11 mouse cellular contexts compared by ENCODE assay signal in genomic region chr13:56678826-56679504, GRCm38 (mm10). TPM values are rescaled to one million over a fixed set of nuclear protein-coding genes. Genes with fewer than 3 reads are reported as not detected.
DNase-seq lines count a peak whose midpoint lies in the region; ATAC-seq lines count a peak whose summit lies in the region.
"Had no signal": no experiment of that assay in that cellular context is flagged by ENCODE, and none has a peak within 500 bp of the region (broad histone marks: within the 10 kb centered on the region; RNA-seq: fewer than 3 reads in every experiment).

No protein-coding gene starts in this region.

- H3K4me2 ChIP-seq in heart, embryonic 12.5 days: 0 out of 2 replicates have a peak overlapping the region, but pooled peaks have one; percentile 0
- no peak overlapping the region for H3K4me2 ChIP-seq in midbrain, embryonic 11.5 days
- no peak overlapping the region for H3K4me2 ChIP-seq in midbrain, embryonic 14.5 days (ENCODE audit: low read length)
- peak overlapping the region; percentile 24 for H3K4me2 ChIP-seq in heart, embryonic 13.5 days
- no peak overlapping the region for H3K4me2 ChIP-seq in stomach, embryonic 15.5 days
- H3K4me2 ChIP-seq: limb, embryonic 12.5 days had no signal

- no peaks in the 10 kb centered on the region for H3K27me3 ChIP-seq in heart, embryonic 12.5 days (replicated peaks)
- no peaks in the 10 kb centered on the region for H3K27me3 ChIP-seq in midbrain, embryonic 11.5 days (ENCODE audit: control insufficient read depth, insufficient read depth, low read length)
- H3K27me3 ChIP-seq in midbrain, embryonic 14.5 days (ENCODE audit: control insufficient read depth, insufficient read depth, low read length): no peaks in the 10 kb centered on the region
- H3K27me3 ChIP-seq in heart, embryonic 13.5 days (replicated peaks): no peaks in the 10 kb centered on the region; the same call in 1 of the 2 replicates
- no peaks in the 10 kb centered on the region for H3K27me3 ChIP-seq in stomach, embryonic 15.5 days (replicated peaks)
- H3K27me3 ChIP-seq: limb, embryonic 12.5 days had no signal

- H3K9me3 ChIP-seq in heart, embryonic 12.5 days (replicated peaks): no peaks in the 10 kb centered on the region
- H3K9me3 ChIP-seq in midbrain, embryonic 11.5 days (ENCODE audit: control insufficient read depth, low read length): no peaks in the 10 kb centered on the region
- H3K9me3 ChIP-seq in midbrain, embryonic 14.5 days (ENCODE audit: control insufficient read depth, low read length): no peaks in the 10 kb centered on the region
- no peaks in the 10 kb centered on the region for H3K9me3 ChIP-seq in heart, embryonic 13.5 days
- H3K9me3 ChIP-seq in stomach, embryonic 15.5 days: no peaks in the 10 kb centered on the region
- H3K9me3 ChIP-seq: limb, embryonic 12.5 days had no signal

- no peak for DNase-seq in heart, adult 8-10 months (ENCODE audit: low spot score)
- no peak for DNase-seq in midbrain, embryonic 11.5 days (ENCODE audit: low spot score, missing footprints)
- DNase-seq in midbrain, embryonic 14.5 days: no peak
- no peak for DNase-seq in right cerebral cortex, postnatal 14 days
- DNase-seq in thymus, postnatal 36 days: no peak
- DNase-seq: cerebellum, adult 11-12 months; right cerebral cortex, postnatal 4 days had no signal

- peak; percentile 75 for ATAC-seq in heart, embryonic 12.5 days (ENCODE audit: insufficient number of reproducible peaks, low FRiP score)
- no peak for ATAC-seq in midbrain, embryonic 11.5 days (ENCODE audit: low FRiP score)
- no peak for ATAC-seq in midbrain, embryonic 14.5 days (ENCODE audit: low FRiP score, low TSS enrichment)
- ATAC-seq in heart, embryonic 13.5 days (ENCODE audit: extremely low read depth, insufficient number of reproducible peaks, low FRiP score, low TSS enrichment): no peak
- peak; percentile 63 for ATAC-seq in stomach, embryonic 15.5 days (ENCODE audit: insufficient read depth, low FRiP score, low read depth)

- H3K36me3 ChIP-seq in heart, embryonic 12.5 days: no peaks in the 10 kb centered on the region
- no peaks in the 10 kb centered on the region for H3K36me3 ChIP-seq in midbrain, embryonic 11.5 days (ENCODE audit: control insufficient read depth, insufficient read depth, low read length)
- H3K36me3 ChIP-seq in midbrain, embryonic 14.5 days (ENCODE audit: control insufficient read depth, insufficient read depth, low read length): no peaks in the 10 kb centered on the region
- H3K36me3 ChIP-seq in heart, embryonic 13.5 days: no peaks in the 10 kb centered on the region
- no peaks in the 10 kb centered on the region for H3K36me3 ChIP-seq in stomach, embryonic 15.5 days
- H3K36me3 ChIP-seq: limb, embryonic 12.5 days had no signal

- H3K4me3 ChIP-seq in heart, embryonic 12.5 days: no peak overlapping the region
- H3K4me3 ChIP-seq in midbrain, embryonic 11.5 days (ENCODE audit: low read depth, low read length): no peak overlapping the region
- no peak overlapping the region for H3K4me3 ChIP-seq in midbrain, embryonic 14.5 days (replicated peaks; ENCODE audit: low read depth, low read length)
- no peak overlapping the region for H3K4me3 ChIP-seq in heart, embryonic 13.5 days
- H3K4me3 ChIP-seq in stomach, embryonic 15.5 days (replicated peaks): no peak overlapping the region
- H3K4me3 ChIP-seq: limb, embryonic 12.5 days had no signal

- 31% methylated on average over 10 of the region's 10 CpGs for WGBS in heart, embryonic 12.5 days
- 63% methylated on average over 10 of the region's 10 CpGs for WGBS in midbrain, embryonic 11.5 days
- WGBS in midbrain, embryonic 14.5 days: 51% methylated on average over 10 of the region's 10 CpGs
- WGBS in heart, embryonic 13.5 days: 35% methylated on average over 10 of the region's 10 CpGs
- 34% methylated on average over 10 of the region's 10 CpGs for WGBS in stomach, embryonic 15.5 days

- H3K27ac ChIP-seq in heart, embryonic 12.5 days (ENCODE audit: poor library complexity, severe bottlenecking): peak overlapping the region; percentile 63
- H3K27ac ChIP-seq in midbrain, embryonic 11.5 days (ENCODE audit: low read depth, low read length): 0 out of 2 replicates have a peak overlapping the region, but pooled peaks have one; percentile 7
- no peak overlapping the region for H3K27ac ChIP-seq in midbrain, embryonic 14.5 days (replicated peaks; ENCODE audit: low read depth, low read length)
- H3K27ac ChIP-seq in heart, embryonic 13.5 days (replicated peaks): peak overlapping the region; percentile 85
- peak overlapping the region; percentile 72 for H3K27ac ChIP-seq in stomach, embryonic 15.5 days
- H3K27ac ChIP-seq: limb, embryonic 12.5 days had no signal

- H3K9ac ChIP-seq in heart, embryonic 12.5 days: no peak overlapping the region
- H3K9ac ChIP-seq in midbrain, embryonic 11.5 days (ENCODE audit: low read length): no peak overlapping the region
- no peak overlapping the region for H3K9ac ChIP-seq in midbrain, embryonic 14.5 days (replicated peaks; ENCODE audit: low read length)
- 0 out of 2 replicates have a peak overlapping the region, but pooled peaks have one; percentile 28 for H3K9ac ChIP-seq in heart, embryonic 13.5 days
- no peak overlapping the region for H3K9ac ChIP-seq in stomach, embryonic 15.5 days
- H3K9ac ChIP-seq: limb, embryonic 12.5 days had no signal

- H3K4me1 ChIP-seq in heart, embryonic 12.5 days (replicated peaks): peaks cover 42% of the 10 kb centered on the region
- H3K4me1 ChIP-seq in midbrain, embryonic 11.5 days (ENCODE audit: control insufficient read depth, insufficient read depth, low read length): no peaks in the 10 kb centered on the region
- H3K4me1 ChIP-seq in midbrain, embryonic 14.5 days (ENCODE audit: control insufficient read depth, insufficient read depth, low read length): no peaks in the 10 kb centered on the region
- peaks cover 50% of the 10 kb centered on the region for H3K4me1 ChIP-seq in heart, embryonic 13.5 days
- peaks cover 15% of the 10 kb centered on the region for H3K4me1 ChIP-seq in stomach, embryonic 15.5 days

RNA-seq across cellular contexts. Expression of gene Smad5, which starts 23.8 kb away (rescaled TPM):
- polyA plus RNA-seq in heart, embryonic 12.5 days (2016; fragmentation: Nextera tagmentation; extraction: Ambion mirVana): 24.3 and 25.7 TPM in 2 replicates
- 10 to 100 TPM; 28.0 to 32.0 (median 28.8) TPM for total RNA-seq in heart, adult 8-10 months (2022)
- 43.4 and 45.4 TPM in 2 replicates for polyA plus RNA-seq in midbrain, embryonic 11.5 days (2014; fragmentation: Nextera tagmentation; extraction: Ambion mirVana)
- polyA plus RNA-seq in midbrain, embryonic 14.5 days (2014; fragmentation: Nextera tagmentation; extraction: Ambion mirVana): 20.4 and 35.7 TPM in 2 replicates
- 16.0 and 16.7 TPM in 2 replicates for polyA plus RNA-seq in heart, embryonic 13.5 days (2015; fragmentation: Nextera tagmentation; extraction: Ambion mirVana)
- 23.5 and 25.6 TPM in 2 replicates for polyA plus RNA-seq in stomach, embryonic 15.5 days (2015; fragmentation: Nextera tagmentation; extraction: Ambion mirVana)

Comparison
In these comparisons a context has a peak if more than half of its experiments do, and no peak if none do; other contexts are left out.
1. ATAC-seq: peak in heart, embryonic 12.5 days (single experiment) and stomach, embryonic 15.5 days (single experiment); none in midbrain, embryonic 11.5 days (single experiment), midbrain, embryonic 14.5 days (single experiment) and heart, embryonic 13.5 days (single experiment).
2. H3K4me2 ChIP-seq: peak in heart, embryonic 12.5 days (single experiment) and heart, embryonic 13.5 days (single experiment); none in midbrain, embryonic 11.5 days (single experiment), midbrain, embryonic 14.5 days (single experiment) and stomach, embryonic 15.5 days (single experiment).